ENCODE assay signal across 27 mouse cellular contexts in the genomic region with DNA sequence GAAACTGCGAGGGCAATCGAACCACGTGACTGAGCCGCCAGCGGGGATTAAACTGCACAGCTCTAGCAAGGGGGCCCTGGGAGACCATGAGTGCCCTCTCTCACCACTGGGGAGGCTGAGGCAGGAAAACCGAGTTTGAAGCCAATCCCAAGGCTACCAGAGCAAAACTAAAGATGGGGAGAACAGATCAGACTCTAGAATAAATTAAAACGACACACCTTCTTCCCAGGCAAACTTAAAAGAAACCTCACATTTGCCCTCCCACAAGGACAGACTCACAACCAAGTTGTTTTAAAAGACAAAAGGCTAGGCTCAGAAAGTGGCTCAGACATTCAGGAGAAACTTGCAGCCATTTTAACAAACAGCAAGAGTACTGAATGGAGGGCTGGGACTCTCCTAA. TPM values are rescaled to one million over a fixed set of nuclear protein-coding genes. Genes with fewer than 3 reads are reported as not detected.
A peak's percentile ranks its signal among the peaks of the same experiment; 100 is the strongest.
DNase-seq lines count a peak whose midpoint lies in the region; ATAC-seq and TF ChIP-seq lines count a peak whose summit lies in the region.
"Had no signal": no experiment of that assay in that cellular context is flagged by ENCODE, and none has a peak within 500 bp of the region (broad histone marks: within the 10 kb centered on the region; RNA-seq: fewer than 3 reads in every experiment).

No protein-coding gene starts in this region.

- no peak for DNase-seq in heart, adult 8-10 months (ENCODE audit: low spot score)
- DNase-seq in liver, embryonic 14.5 days (ENCODE audit: low read depth in 3 of 3, low spot score in 3 of 3): no peak
- peak; percentile 68 for DNase-seq in yolk sac, embryonic 10.5 days (ENCODE audit: low spot score)
- no peak for DNase-seq in lung, postnatal 36 days
- DNase-seq in ovary, postnatal 14 days (ENCODE audit: low spot score): no peak
- no peak for DNase-seq in layer of hippocampus, postnatal 14 days (ENCODE audit: low spot score in 2 of 2)
- DNase-seq: adrenal gland, adult 2 months; cerebellum, adult 8-10 months; gastrocnemius, postnatal 36 days; heart, postnatal 10 days; kidney, adult 18-20 months; kidney, postnatal 14 days; left cerebral cortex, postnatal 4 days; lung, adult 18-20 months; lung, postnatal 14 days; right cerebral cortex, postnatal 4 days; thymus, postnatal 4 days had no signal

- peaks cover 26% of the 10 kb centered on the region for H3K4me1 ChIP-seq in heart, embryonic 11.5 days (ENCODE audit: control insufficient read depth, insufficient read depth, low read length)
- peaks cover 22% of the 10 kb centered on the region for H3K4me1 ChIP-seq in intestine, embryonic 16.5 days (ENCODE audit: control insufficient read depth, insufficient read depth, low read length)
- peaks cover 0 to 10% of the 10 kb centered on the region in 2 experiments; a peak in 1 of 4 replicates for H3K4me1 ChIP-seq in liver, embryonic 14.5 days (replicated peaks; ENCODE audit: control insufficient read depth in 2 of 2, insufficient read depth in 2 of 2, low read length in 1 of 2)

- no peaks in the 10 kb centered on the region for H3K9me3 ChIP-seq in heart, embryonic 11.5 days (replicated peaks; ENCODE audit: control insufficient read depth, low read length)
- no peaks in the 10 kb centered on the region for H3K9me3 ChIP-seq in intestine, embryonic 16.5 days (ENCODE audit: control insufficient read depth, low read length)
- H3K9me3 ChIP-seq in liver, embryonic 14.5 days (ENCODE audit: control insufficient read depth, low read length): no peaks in the 10 kb centered on the region
- H3K9me3 ChIP-seq: forebrain, embryonic 12.5 days; hindbrain, embryonic 13.5 days; megakaryocyte, embryonic 14.5 days; midbrain, embryonic 15.5 days had no signal

- H3K4me3 ChIP-seq in heart, embryonic 11.5 days (ENCODE audit: low read depth, low read length): no peak overlapping the region
- peak overlapping the region; percentile 1; the same call in 1 of the 2 replicates for H3K4me3 ChIP-seq in intestine, embryonic 16.5 days (ENCODE audit: low read length)
- H3K4me3 ChIP-seq in liver, embryonic 14.5 days (ENCODE audit: insufficient read depth in 1 of 2, low read depth in 2 of 2, low read length in 2 of 2): no peak overlapping the region
- H3K4me3 ChIP-seq: forebrain, embryonic 12.5 days; hindbrain, embryonic 13.5 days; megakaryocyte, embryonic 14.5 days; midbrain, embryonic 15.5 days had no signal

- TF ChIP-seq CTCF in liver, embryonic 14.5 days (IDR thresholded peaks at IDR 0.05; ENCODE audit: low read depth): no peak

- no peak for ATAC-seq in heart, embryonic 11.5 days (replicated peaks; ENCODE audit: insufficient number of reproducible peaks, low FRiP score, low TSS enrichment)
- ATAC-seq in intestine, embryonic 16.5 days: 0 out of 2 replicates have a peak, but pooled peaks have one; percentile 24
- ATAC-seq in liver, embryonic 14.5 days (ENCODE audit: insufficient read depth): no peak
- ATAC-seq: CD4-positive, CD25-positive, alpha-beta regulatory T cell, adult 4 months; midbrain, embryonic 15.5 days had no signal

- no peak overlapping the region for H3K9ac ChIP-seq in heart, embryonic 11.5 days (ENCODE audit: low read depth, low read length)
- peak overlapping the region; percentile 20 for H3K9ac ChIP-seq in intestine, embryonic 16.5 days (ENCODE audit: low read depth, low read length)
- H3K9ac ChIP-seq in liver, embryonic 14.5 days (replicated peaks): no peak overlapping the region
- H3K9ac ChIP-seq: forebrain, embryonic 12.5 days; hindbrain, embryonic 13.5 days; midbrain, embryonic 15.5 days had no signal

- H3K4me2 ChIP-seq in heart, embryonic 11.5 days: peak overlapping the region; percentile 4; the same call in 1 of the 2 replicates
- peak overlapping the region; percentile 44 for H3K4me2 ChIP-seq in intestine, embryonic 16.5 days (ENCODE audit: low read depth, low read length)
- peak overlapping the region; percentile 20; the same call in 1 of the 2 replicates for H3K4me2 ChIP-seq in liver, embryonic 14.5 days (ENCODE audit: low read depth)
- H3K4me2 ChIP-seq: forebrain, embryonic 12.5 days; hindbrain, embryonic 13.5 days; midbrain, embryonic 15.5 days had no signal

- H3K27ac ChIP-seq in heart, embryonic 11.5 days (ENCODE audit: low read depth, low read length): no peak overlapping the region
- H3K27ac ChIP-seq in intestine, embryonic 16.5 days (ENCODE audit: low read length): peak overlapping the region; percentile 79
- H3K27ac ChIP-seq in liver, embryonic 14.5 days: no peak overlapping the region
- H3K27ac ChIP-seq: forebrain, embryonic 12.5 days; hindbrain, embryonic 13.5 days; midbrain, embryonic 15.5 days had no signal

- 19% methylated on average over 7 of the region's 7 CpGs for WGBS in heart, embryonic 11.5 days (ENCODE audit: insufficient replicate concordance)
- WGBS in intestine, embryonic 16.5 days: 19% methylated on average over 7 of the region's 7 CpGs
- 24% methylated on average over 7 of the region's 7 CpGs for WGBS in liver, embryonic 14.5 days (ENCODE audit: insufficient replicate concordance)

- H3K27me3 ChIP-seq in heart, embryonic 11.5 days (ENCODE audit: control insufficient read depth, insufficient read depth, low read length): peaks cover 3% of the 10 kb centered on the region; the same call in 1 of the 2 replicates
- H3K27me3 ChIP-seq in intestine, embryonic 16.5 days (replicated peaks; ENCODE audit: control insufficient read depth, insufficient read depth, low read length): peaks cover 17% of the 10 kb centered on the region
- peaks cover 38% of the 10 kb centered on the region for H3K27me3 ChIP-seq in liver, embryonic 14.5 days (ENCODE audit: control insufficient read depth, insufficient read depth, low read length)

- TF ChIP-seq EP300 in liver, embryonic 14.5 days (IDR thresholded peaks at IDR 0.05; ENCODE audit: low read depth): no peak

- H3K36me3 ChIP-seq in heart, embryonic 11.5 days (ENCODE audit: control insufficient read depth, insufficient read depth, low read length): no peaks in the 10 kb centered on the region
- H3K36me3 ChIP-seq in intestine, embryonic 16.5 days (ENCODE audit: control insufficient read depth, insufficient read depth, low read length): no peaks in the 10 kb centered on the region
- no peaks in the 10 kb centered on the region for H3K36me3 ChIP-seq in liver, embryonic 14.5 days (replicated peaks; ENCODE audit: control insufficient read depth, insufficient read depth, low read depth)
- H3K36me3 ChIP-seq: forebrain, embryonic 12.5 days; hindbrain, embryonic 13.5 days; midbrain, embryonic 15.5 days had no signal

RNA-seq across cellular contexts. Expression of gene Trim71, which starts 7.1 kb away (rescaled TPM):
- polyA plus RNA-seq in heart, embryonic 11.5 days (2014; fragmentation: Nextera tagmentation; extraction: Ambion mirVana): 1.00 and 1.1 TPM in 2 replicates
- not detected for total RNA-seq in heart, adult 8-10 months (2022)
- 3.8 and 4.0 TPM in 2 replicates for polyA plus RNA-seq in intestine, embryonic 16.5 days (2015; fragmentation: Nextera tagmentation; extraction: Ambion mirVana)
- polyA plus RNA-seq in liver, embryonic 14.5 days (2012; rRNA removed): 0.61 and 0.74 TPM in 2 replicates
- polyA plus RNA-seq in liver, embryonic 14.5 days (2014; fragmentation: Nextera tagmentation; extraction: Ambion mirVana): 0.62 and 0.82 TPM in 2 replicates
- total RNA-seq in layer of hippocampus, postnatal 14 days (2021): under 1 TPM; 0.50 to 0.69 TPM
- total RNA-seq: adrenal gland, adult 2 months; gastrocnemius, postnatal 36 days; heart, postnatal 10 days; neutrophil, adult 5-6 weeks had no signal
- polyA plus RNA-seq: adrenal gland, adult 2 months; CD4-positive, CD25-positive, alpha-beta regulatory T cell, adult 4 months had no signal

RNA-seq across cellular contexts. Expression of gene C130032M10Rik, which starts 41.6 kb away (rescaled TPM):
- polyA plus RNA-seq in heart, embryonic 11.5 days (2014; fragmentation: Nextera tagmentation; extraction: Ambion mirVana): 0.54 and 0.90 TPM in 2 replicates
- total RNA-seq in heart, adult 8-10 months (2022): not detected
- 0.32 TPM in 1 of 2 replicates, not detected in the other for polyA plus RNA-seq in intestine, embryonic 16.5 days (2015; fragmentation: Nextera tagmentation; extraction: Ambion mirVana)
- polyA plus RNA-seq in liver, embryonic 14.5 days (2012; rRNA removed): not detected in 2 replicates
- not detected in 2 replicates for polyA plus RNA-seq in liver, embryonic 14.5 days (2014; fragmentation: Nextera tagmentation; extraction: Ambion mirVana)
- total RNA-seq in layer of hippocampus, postnatal 14 days (2021): not detected
- total RNA-seq: gastrocnemius, postnatal 36 days; heart, postnatal 10 days; layer of hippocampus, adult 8-10 months; left cerebral cortex, adult 18-20 months; left cerebral cortex, postnatal 4 days; neutrophil, adult 5-6 weeks had no signal
- polyA plus RNA-seq: adrenal gland, adult 2 months; CD4-positive, CD25-positive, alpha-beta regulatory T cell, adult 4 months; forebrain, embryonic 12.5 days; midbrain, embryonic 15.5 days had no signal

RNA-seq across cellular contexts. Expression of gene Ccr4, which starts 52.4 kb away (rescaled TPM):
- not detected in 2 replicates for polyA plus RNA-seq in heart, embryonic 11.5 days (2014; fragmentation: Nextera tagmentation; extraction: Ambion mirVana)
- not detected for total RNA-seq in heart, adult 8-10 months (2022)
- polyA plus RNA-seq in intestine, embryonic 16.5 days (2015; fragmentation: Nextera tagmentation; extraction: Ambion mirVana): 1.9 and 2.5 TPM in 2 replicates
- not detected in 2 replicates for polyA plus RNA-seq in liver, embryonic 14.5 days (2012; rRNA removed)
- not detected in 2 replicates for polyA plus RNA-seq in liver, embryonic 14.5 days (2014; fragmentation: Nextera tagmentation; extraction: Ambion mirVana)
- total RNA-seq in layer of hippocampus, postnatal 14 days (2021): not detected
- total RNA-seq: adrenal gland, adult 2 months; gastrocnemius, postnatal 36 days; layer of hippocampus, adult 8-10 months; left cerebral cortex, adult 18-20 months; left cerebral cortex, postnatal 4 days; neutrophil, adult 5-6 weeks had no signal
- polyA plus RNA-seq: adrenal gland, adult 2 months; forebrain, embryonic 12.5 days; hindbrain, embryonic 13.5 days; midbrain, embryonic 15.5 days had no signal
